Mouse (Mus musculus) cortical plate, adult 2 months (tissue): ENCODE measurements around the gene Lpar3.

Experiments used
- CTCF ChIP-seq: fragments of 200-500 bp; IDR thresholded peaks from 2 replicates; pipeline ENCODE4 v1.5.1; 2011; ENCODE audit warnings: mild to moderate bottlenecking, control low read depth, low read length; ENCODE audit not compliant: insufficient read depth; ENCODE audit errors: extremely low read depth
- POLR2A ChIP-seq: fragments of 200-500 bp; IDR thresholded peaks from 2 replicates; pipeline ENCODE4 v1.6.1; 2011; ENCODE audit warnings: mild to moderate bottlenecking, low read length, control low read depth; ENCODE audit not compliant: insufficient read depth; ENCODE audit errors: extremely low read depth

DNA sequence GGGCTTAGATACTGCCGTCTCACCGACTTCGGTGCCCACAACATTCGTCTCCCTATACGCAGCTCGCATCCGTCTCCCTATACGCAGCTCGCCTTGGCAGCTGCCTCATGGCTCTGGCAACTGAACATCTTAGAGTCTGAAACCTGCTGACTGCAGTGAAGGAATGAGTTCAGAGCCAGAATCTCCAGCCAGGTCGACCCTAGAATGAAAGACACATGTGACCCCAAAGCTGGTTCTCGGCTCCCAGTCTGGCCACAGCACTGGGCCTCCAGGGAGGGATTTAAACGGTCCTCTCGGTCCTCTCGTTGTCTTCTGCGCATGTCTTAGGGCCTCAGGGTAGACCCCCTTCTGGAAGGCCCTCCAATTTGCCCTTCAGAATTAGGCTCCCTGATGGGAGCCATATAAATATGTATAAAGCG, 97.8 kb downstream of the Lpar3 start:
- TF ChIP-seq POLR2A (no peak), CTCF (no peak)
